Mouse (Mus musculus) bone marrow, adult 2 months (tissue): ENCODE measurements at regions not wholly inside any gene's neighbourhood (a gene's known extent, or its start where the extent isn't known, plus 50 kb on each side); places are given as distances from the start of the nearest gene placed in this dataset.

Experiments used
- H3K27ac ChIP-seq: fragments of 200-500 bp; 2 replicates; pipeline ENCODE4 v1.5.1; 2012; ENCODE audit warnings: low read depth, mild to moderate bottlenecking, control low read depth, inconsistent platforms, low read length; ENCODE audit not compliant: control insufficient read depth, poor library complexity, insufficient read depth
- H3K4me1 ChIP-seq: fragments of 200-500 bp; 2 replicates; pipeline ENCODE4 v1.6.1; 2011; ENCODE audit warnings: low read length; ENCODE audit not compliant: control insufficient read depth, insufficient read depth
- H3K4me3 ChIP-seq: fragments of 200-500 bp; replicated peaks from 2 replicates; pipeline ENCODE3; 2011; ENCODE audit warnings: mild to moderate bottlenecking, low read depth, low read length, control low read depth; ENCODE audit not compliant: control insufficient read depth
- CTCF ChIP-seq: fragments of 200-500 bp; IDR thresholded peaks from 2 replicates; pipeline ENCODE4 v1.5.1; 2011; ENCODE audit warnings: low read length, control low read depth; ENCODE audit not compliant: control insufficient read depth, insufficient read depth
- POLR2A ChIP-seq: fragments of 200-500 bp; IDR thresholded peaks from 2 replicates; pipeline ENCODE4 v1.6.1; 2011; ENCODE audit warnings: low read depth, mild to moderate bottlenecking, control low read depth, low read length, borderline replicate concordance; ENCODE audit not compliant: control insufficient read depth
- WGBS: fragments of 180-500 bp; shearing (Covaris S2); methylation state at CpG from one replicate; pipeline ENCODE4 v1.1.7; 2018; 5-methylcytosine and 5-hydroxymethylcytosine counted together

DNA sequence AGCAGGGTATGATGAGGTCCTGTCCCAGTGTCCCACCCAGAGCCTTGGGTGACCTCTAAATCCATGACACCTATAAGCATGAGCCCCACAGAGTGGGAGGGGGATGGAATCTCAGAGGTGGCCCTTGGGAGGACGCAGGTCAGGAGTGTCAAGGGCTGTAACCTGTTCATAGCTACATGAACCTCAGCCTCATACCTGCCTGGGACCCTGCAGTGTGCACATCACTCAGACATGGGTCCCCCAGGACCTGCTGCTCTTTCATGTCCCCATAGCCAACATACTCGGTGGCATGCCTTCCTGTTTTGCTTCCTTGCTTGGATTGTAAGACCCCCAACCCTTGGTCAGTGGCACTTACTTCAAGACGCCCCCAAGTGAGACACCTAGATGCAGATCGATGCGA lies 66.9 kb upstream of the Hs6st1 start:
- H3K27ac ChIP-seq: no peak overlapping the region
- TF ChIP-seq CTCF: no peak
- no peak for TF ChIP-seq POLR2A
- no peak overlapping the region for H3K4me3 ChIP-seq
- 76% methylated on average over 5 of the region's 5 CpGs for WGBS
- no peaks in the 10 kb centered on the region for H3K4me1 ChIP-seq

DNA sequence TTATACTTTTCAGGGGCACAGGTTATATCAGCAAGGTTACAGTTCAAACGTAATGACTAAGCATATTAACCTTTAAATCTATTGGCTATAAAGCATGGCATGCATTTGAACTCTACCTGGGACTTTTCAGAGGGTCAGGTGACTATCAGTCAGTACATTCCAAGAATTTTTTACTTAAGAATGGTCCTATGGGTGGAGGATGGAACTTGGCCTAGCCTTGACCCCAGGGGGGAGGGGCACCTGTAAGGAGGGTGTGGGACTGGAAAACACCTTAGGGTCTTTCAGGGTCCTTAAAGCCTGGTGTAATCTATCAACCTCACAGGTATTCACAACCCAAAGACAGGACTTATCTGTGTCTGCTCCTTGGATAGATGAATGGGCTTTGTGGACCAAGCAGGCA lies 66.4 kb upstream of the Hs6st1 start:
- TF ChIP-seq POLR2A (no peak), CTCF (no peak)
- WGBS: 84% methylated on average over 1 of the region's 1 CpGs
- no peaks in the 10 kb centered on the region for H3K4me1 ChIP-seq
- no peak overlapping the region for H3K4me3 ChIP-seq
- H3K27ac ChIP-seq: no peak overlapping the region

DNA sequence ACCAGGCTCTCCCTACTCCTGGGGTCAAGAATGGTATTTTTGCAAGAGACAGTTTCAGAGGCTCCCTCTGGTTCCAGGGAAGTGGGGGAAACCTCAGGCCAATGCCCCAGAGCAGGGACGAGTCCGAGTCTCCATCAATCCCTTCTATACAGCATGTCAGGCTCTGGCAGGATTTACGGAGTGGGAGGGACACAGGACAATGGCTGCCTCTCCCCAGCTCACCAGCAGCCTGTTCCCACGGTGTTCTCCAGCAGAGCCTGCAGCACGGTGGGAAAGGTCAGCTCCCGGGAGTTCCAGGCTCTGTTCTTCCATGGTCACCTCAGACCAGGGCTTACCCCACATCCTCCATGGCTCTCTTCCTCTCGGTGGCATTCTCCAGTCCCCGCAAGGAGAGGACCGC lies 64.6 kb upstream of the Hs6st1 start:
- Histone ChIP-seq H3K4me1 (no peaks in the 10 kb centered on the region), H3K27ac (no peak overlapping the region)
- WGBS: 58% methylated on average over 9 of the region's 9 CpGs

DNA sequence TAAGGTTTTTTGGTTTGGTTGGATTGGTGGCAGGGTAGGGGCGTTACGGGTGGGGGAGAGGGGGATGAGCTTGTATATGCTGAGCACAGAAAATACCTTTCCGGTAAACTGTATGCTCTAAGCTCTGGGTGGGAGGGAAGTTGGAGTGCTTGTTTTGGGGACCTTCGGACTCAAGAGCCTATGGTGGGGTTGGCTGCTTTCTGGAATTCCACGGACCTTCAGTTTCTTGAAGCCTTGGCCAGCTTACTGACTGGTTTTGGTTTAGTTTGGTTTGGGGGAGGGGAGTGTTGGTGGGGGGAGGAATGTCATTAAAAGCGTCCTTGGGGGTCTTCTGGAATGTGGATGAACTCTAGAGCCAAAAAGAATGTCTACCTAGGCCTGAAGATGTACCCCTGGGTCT lies 59.6 kb upstream of the Hs6st1 start:
- TF ChIP-seq CTCF (no peak), POLR2A (no peak)
- WGBS: 82% methylated on average over 6 of the region's 6 CpGs
- no peak overlapping the region for H3K27ac ChIP-seq
- no peaks in the 10 kb centered on the region for H3K4me1 ChIP-seq
- H3K4me3 ChIP-seq: no peak overlapping the region

More for the DNA sequence above, 64.6 kb upstream of the Hs6st1 start:
- H3K4me3 ChIP-seq: no peak overlapping the region
- no peak for TF ChIP-seq POLR2A
- no peak for TF ChIP-seq CTCF

DNA sequence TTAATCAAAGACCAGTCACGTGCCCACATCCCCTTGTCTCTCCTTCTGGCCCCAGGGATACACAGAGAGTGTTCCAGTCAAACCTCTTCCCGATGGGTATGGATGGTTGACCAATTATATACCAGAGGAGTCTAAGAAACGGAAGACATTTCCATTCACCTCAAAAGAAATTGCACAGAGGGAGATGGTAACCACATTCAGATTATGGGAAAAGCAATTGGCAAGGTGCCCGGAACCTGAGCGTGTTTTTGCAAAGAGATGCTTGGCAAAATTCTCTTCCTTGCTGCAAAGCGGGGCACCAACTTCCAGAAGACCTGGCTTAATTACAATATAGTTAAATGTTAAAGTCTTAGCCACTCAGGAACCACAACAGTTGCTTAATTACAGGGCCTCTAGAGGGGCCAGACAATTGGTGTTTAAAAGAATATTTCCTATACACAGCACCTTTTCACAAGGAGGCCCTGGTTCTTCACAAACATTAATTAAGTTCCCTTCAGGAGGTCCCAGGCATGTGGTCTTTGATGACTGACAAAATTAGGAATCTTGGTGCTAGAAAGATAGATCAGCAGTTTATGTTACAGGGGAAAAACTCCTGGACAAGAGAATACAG lies 59.1 kb upstream of the Hs6st1 start:
- no peak overlapping the region for H3K27ac ChIP-seq
- TF ChIP-seq CTCF (no peak), POLR2A (no peak)
- 48% methylated on average over 6 of the region's 6 CpGs for WGBS
- H3K4me1 ChIP-seq: no peaks in the 10 kb centered on the region
- no peak overlapping the region for H3K4me3 ChIP-seq

DNA sequence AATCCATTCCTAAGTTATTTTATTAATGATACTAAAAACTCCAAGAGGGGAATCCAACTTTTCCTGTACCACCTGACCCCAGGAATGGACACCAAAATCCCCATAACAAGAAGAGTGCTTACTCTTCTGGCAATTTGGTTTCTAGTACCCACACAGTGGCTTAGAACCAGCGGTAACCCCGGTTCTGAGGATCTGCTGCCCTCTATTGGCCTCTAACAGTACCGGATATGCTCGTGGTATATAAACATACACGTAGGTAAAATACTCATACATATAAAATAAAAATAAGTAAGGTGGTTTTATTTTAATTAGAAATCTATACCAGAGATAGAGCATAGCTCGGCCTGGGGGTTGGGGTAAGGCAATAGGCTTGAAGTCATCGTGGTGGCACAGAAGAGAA lies 58.0 kb upstream of the Hs6st1 start:
- no peaks in the 10 kb centered on the region for H3K4me1 ChIP-seq
- no peak overlapping the region for H3K4me3 ChIP-seq
- TF ChIP-seq POLR2A: no peak
- TF ChIP-seq CTCF: no peak
- no peak overlapping the region for H3K27ac ChIP-seq
- WGBS: 81% methylated on average over 7 of the region's 7 CpGs

DNA sequence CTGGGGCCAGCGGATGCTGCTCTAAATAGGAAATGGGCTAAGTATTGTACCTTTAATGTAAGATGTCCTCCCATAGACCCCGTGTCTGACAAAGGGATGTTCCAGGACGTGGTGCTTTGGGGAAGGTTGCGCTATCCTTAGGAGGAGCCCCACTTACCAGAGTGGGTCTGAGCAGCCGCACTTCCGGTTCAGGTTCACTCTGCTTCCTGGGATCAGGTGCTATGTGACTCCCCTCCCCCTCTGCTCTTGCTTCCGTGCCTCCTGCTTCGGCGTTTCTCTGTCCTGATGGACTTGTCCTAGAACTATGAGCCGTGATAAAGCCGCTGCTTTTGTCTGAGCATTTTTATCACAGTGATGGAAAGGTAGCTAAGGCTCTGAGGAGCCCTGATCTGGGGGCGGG lies 57.4 kb upstream of the Hs6st1 start:
- TF ChIP-seq POLR2A (no peak), CTCF (no peak)
- WGBS: 79% methylated on average over 12 of the region's 12 CpGs
- no peak overlapping the region for H3K27ac ChIP-seq
- H3K4me3 ChIP-seq: no peak overlapping the region
- H3K4me1 ChIP-seq: no peaks in the 10 kb centered on the region

DNA sequence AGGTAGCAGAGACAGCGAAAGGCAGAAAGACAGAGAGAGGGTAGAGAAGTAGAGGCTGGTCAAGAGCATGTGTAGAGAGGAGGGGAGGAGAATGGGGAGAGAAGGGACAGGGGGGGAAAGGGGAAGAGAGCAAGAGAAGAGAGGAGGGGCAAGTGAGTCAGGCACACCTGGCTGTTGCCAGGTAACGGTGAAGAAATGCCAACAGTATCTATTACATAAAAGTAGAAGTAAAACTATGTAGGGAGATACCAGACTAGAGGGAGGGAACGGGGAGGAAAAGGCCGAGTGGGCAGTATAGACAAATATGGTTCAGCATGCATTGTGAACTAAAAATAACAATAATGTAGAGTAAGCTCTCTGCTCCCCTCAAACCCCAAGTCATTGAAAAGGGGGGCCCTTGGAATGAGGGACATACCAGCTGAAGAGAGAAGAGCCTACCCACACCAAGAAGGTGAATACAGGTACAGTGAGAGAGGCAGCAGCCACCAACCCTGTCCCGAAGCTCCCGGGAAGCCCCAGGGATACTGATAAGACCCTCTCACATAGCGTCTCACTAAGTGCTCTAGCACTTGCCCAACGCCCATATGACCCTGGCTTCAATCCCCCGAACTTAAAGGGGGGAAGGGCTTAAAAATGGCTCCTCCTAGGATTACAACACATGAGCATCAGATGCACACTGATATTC lies 56.0 kb upstream of the Hs6st1 start:
- H3K4me1 ChIP-seq: no peaks in the 10 kb centered on the region
- H3K4me3 ChIP-seq: no peak overlapping the region
- no peak overlapping the region for H3K27ac ChIP-seq
- WGBS: 75% methylated on average over 9 of the region's 9 CpGs
- no peak for TF ChIP-seq CTCF
- no peak for TF ChIP-seq POLR2A
